Mouse (Mus musculus): ENCODE measurements at regions not wholly inside any gene's neighbourhood (a gene's known extent, or its start where the extent isn't known, plus 50 kb on each side); places are given as distances from the start of the nearest gene placed in this dataset.

- Histone ChIP-seq H3K36me3 (ENCODE audit: control insufficient read depth, insufficient read depth, low read length) (no peaks in the 10 kb centered on the region), H3K9ac (ENCODE audit: low read length) (no peak overlapping the region), H3K9me3 (ENCODE audit: control insufficient read depth, low read length) (0 out of 2 replicates have a peak, but pooled peaks cover 2% of the 10 kb centered on the region), H3K27me3 (ENCODE audit: control insufficient read depth, insufficient read depth, low read length) (no peaks in the 10 kb centered on the region), H3K4me2 (ENCODE audit: low read length) (no peak overlapping the region), H3K4me1 (ENCODE audit: control insufficient read depth in 2 of 2, insufficient read depth in 2 of 2, low read length in 2 of 2) (no peaks in the 10 kb centered on the region), H3K4me3 (ENCODE audit: control insufficient read depth in 1 of 2, insufficient read depth in 1 of 2, low read depth in 1 of 2, low read length in 2 of 2) (no peak overlapping the region), H3K27ac (replicated peaks in 1 of 2; ENCODE audit: control insufficient read depth in 1 of 2, insufficient read depth in 1 of 2, low read depth in 2 of 2, low read length in 2 of 2) (no peak overlapping the region)
- 85% methylated on average over 8 of the region's 8 CpGs for WGBS
- no peak for ATAC-seq (ENCODE audit: insufficient number of reproducible peaks, insufficient read depth, low FRiP score, low read depth)
Measured at GRCm38 (mm10) chr5:126019781-126020180, 488.2 kb downstream of the Tmem132b start.

GRCm38 (mm10) chr5:126023906-126024305 lies 492.3 kb downstream of the Tmem132b start:
- no peak overlapping the region for H3K4me2 ChIP-seq (ENCODE audit: low read length)
- H3K36me3 ChIP-seq (ENCODE audit: control insufficient read depth, insufficient read depth, low read length) = no peaks in the 10 kb centered on the region
- ATAC-seq (ENCODE audit: insufficient number of reproducible peaks, insufficient read depth, low FRiP score, low read depth) = no peak
- H3K9ac ChIP-seq (ENCODE audit: low read length) = no peak overlapping the region
- WGBS = 37% methylated on average over 2 of the region's 2 CpGs
- no peaks in the 10 kb centered on the region for H3K9me3 ChIP-seq (ENCODE audit: control insufficient read depth, low read length)
- no peak overlapping the region for H3K4me3 ChIP-seq (ENCODE audit: control insufficient read depth in 1 of 2, insufficient read depth in 1 of 2, low read depth in 1 of 2, low read length in 2 of 2)
- no peaks in the 10 kb centered on the region for H3K4me1 ChIP-seq (ENCODE audit: control insufficient read depth in 2 of 2, insufficient read depth in 2 of 2, low read length in 2 of 2)
- H3K27me3 ChIP-seq (ENCODE audit: control insufficient read depth, insufficient read depth, low read length) = no peaks in the 10 kb centered on the region
- H3K27ac ChIP-seq (replicated peaks in 1 of 2; ENCODE audit: control insufficient read depth in 1 of 2, insufficient read depth in 1 of 2, low read depth in 2 of 2, low read length in 2 of 2) = no peak overlapping the region

- Histone ChIP-seq H3K9ac (ENCODE audit: low read length) (no peak overlapping the region), H3K36me3 (ENCODE audit: control insufficient read depth, insufficient read depth, low read length) (no peaks in the 10 kb centered on the region), H3K9me3 (ENCODE audit: control insufficient read depth, low read length) (no peaks in the 10 kb centered on the region), H3K4me1 (ENCODE audit: control insufficient read depth in 2 of 2, insufficient read depth in 2 of 2, low read length in 2 of 2) (no peaks in the 10 kb centered on the region), H3K4me2 (ENCODE audit: low read length) (no peak overlapping the region), H3K4me3 (ENCODE audit: control insufficient read depth in 1 of 2, insufficient read depth in 1 of 2, low read depth in 1 of 2, low read length in 2 of 2) (no peak overlapping the region), H3K27ac (replicated peaks in 1 of 2; ENCODE audit: control insufficient read depth in 1 of 2, insufficient read depth in 1 of 2, low read depth in 2 of 2, low read length in 2 of 2) (no peak overlapping the region), H3K27me3 (ENCODE audit: control insufficient read depth, insufficient read depth, low read length) (no peaks in the 10 kb centered on the region)
- 73% methylated on average over 1 of the region's 1 CpGs for WGBS
- no peak for ATAC-seq (ENCODE audit: insufficient number of reproducible peaks, insufficient read depth, low FRiP score, low read depth)
Measured at GRCm38 (mm10) chr5:126034846-126035245, 503.3 kb downstream of the Tmem132b start.

- 0% methylated on average over 1 of the region's 1 CpGs for WGBS
- Histone ChIP-seq H3K9ac (ENCODE audit: low read length) (no peak overlapping the region), H3K36me3 (ENCODE audit: control insufficient read depth, insufficient read depth, low read length) (no peaks in the 10 kb centered on the region), H3K27me3 (ENCODE audit: control insufficient read depth, insufficient read depth, low read length) (no peaks in the 10 kb centered on the region), H3K4me3 (ENCODE audit: control insufficient read depth in 1 of 2, insufficient read depth in 1 of 2, low read depth in 1 of 2, low read length in 2 of 2) (no peak overlapping the region), H3K27ac (replicated peaks in 1 of 2; ENCODE audit: control insufficient read depth in 1 of 2, insufficient read depth in 1 of 2, low read depth in 2 of 2, low read length in 2 of 2) (no peak overlapping the region), H3K4me1 (ENCODE audit: control insufficient read depth in 2 of 2, insufficient read depth in 2 of 2, low read length in 2 of 2) (no peaks in the 10 kb centered on the region), H3K4me2 (ENCODE audit: low read length) (no peak overlapping the region), H3K9me3 (ENCODE audit: control insufficient read depth, low read length) (no peaks in the 10 kb centered on the region)
- ATAC-seq (ENCODE audit: insufficient number of reproducible peaks, insufficient read depth, low FRiP score, low read depth) = no peak
Measured at GRCm38 (mm10) chr5:126036686-126037085, 505.1 kb downstream of the Tmem132b start.

GRCm38 (mm10) chr5:126045761-126046160 lies 514.2 kb downstream of the Tmem132b start:
- Histone ChIP-seq H3K27ac (replicated peaks in 1 of 2; ENCODE audit: control insufficient read depth in 1 of 2, insufficient read depth in 1 of 2, low read depth in 2 of 2, low read length in 2 of 2) (no peak overlapping the region), H3K9me3 (ENCODE audit: control insufficient read depth, low read length) (peaks cover 13% of the 10 kb centered on the region), H3K9ac (ENCODE audit: low read length) (no peak overlapping the region), H3K27me3 (ENCODE audit: control insufficient read depth, insufficient read depth, low read length) (no peaks in the 10 kb centered on the region), H3K4me1 (ENCODE audit: control insufficient read depth in 2 of 2, insufficient read depth in 2 of 2, low read length in 2 of 2) (no peaks in the 10 kb centered on the region), H3K4me3 (ENCODE audit: control insufficient read depth in 1 of 2, insufficient read depth in 1 of 2, low read depth in 1 of 2, low read length in 2 of 2) (no peak overlapping the region), H3K36me3 (ENCODE audit: control insufficient read depth, insufficient read depth, low read length) (no peaks in the 10 kb centered on the region), H3K4me2 (ENCODE audit: low read length) (no peak overlapping the region)
- no peak for ATAC-seq (ENCODE audit: insufficient number of reproducible peaks, insufficient read depth, low FRiP score, low read depth)
- 72% methylated on average over 3 of the region's 3 CpGs for WGBS

- Histone ChIP-seq H3K9me3 (ENCODE audit: control insufficient read depth, low read length) (peaks cover 11% of the 10 kb centered on the region), H3K27ac (replicated peaks in 1 of 2; ENCODE audit: control insufficient read depth in 1 of 2, insufficient read depth in 1 of 2, low read depth in 2 of 2, low read length in 2 of 2) (no peak overlapping the region), H3K9ac (ENCODE audit: low read length) (no peak overlapping the region), H3K4me2 (ENCODE audit: low read length) (no peak overlapping the region), H3K4me3 (ENCODE audit: control insufficient read depth in 1 of 2, insufficient read depth in 1 of 2, low read depth in 1 of 2, low read length in 2 of 2) (no peak overlapping the region), H3K36me3 (ENCODE audit: control insufficient read depth, insufficient read depth, low read length) (no peaks in the 10 kb centered on the region), H3K4me1 (ENCODE audit: control insufficient read depth in 2 of 2, insufficient read depth in 2 of 2, low read length in 2 of 2) (no peaks in the 10 kb centered on the region), H3K27me3 (ENCODE audit: control insufficient read depth, insufficient read depth, low read length) (no peaks in the 10 kb centered on the region)
- no peak for ATAC-seq (ENCODE audit: insufficient number of reproducible peaks, insufficient read depth, low FRiP score, low read depth)
Measured at GRCm38 (mm10) chr5:126063644-126064043, 532.1 kb downstream of the Tmem132b start.

- no peak overlapping the region for H3K4me2 ChIP-seq (ENCODE audit: low read length)
- no peak for ATAC-seq (ENCODE audit: insufficient number of reproducible peaks, insufficient read depth, low FRiP score, low read depth)
- H3K4me3 ChIP-seq (ENCODE audit: control insufficient read depth in 1 of 2, insufficient read depth in 1 of 2, low read depth in 1 of 2, low read length in 2 of 2) = no peak overlapping the region
- no peak overlapping the region for H3K9ac ChIP-seq (ENCODE audit: low read length)
- no peaks in the 10 kb centered on the region for H3K27me3 ChIP-seq (ENCODE audit: control insufficient read depth, insufficient read depth, low read length)
- H3K27ac ChIP-seq (replicated peaks in 1 of 2; ENCODE audit: control insufficient read depth in 1 of 2, insufficient read depth in 1 of 2, low read depth in 2 of 2, low read length in 2 of 2) = no peak overlapping the region
- no peaks in the 10 kb centered on the region for H3K4me1 ChIP-seq (ENCODE audit: control insufficient read depth in 2 of 2, insufficient read depth in 2 of 2, low read length in 2 of 2)
- no peaks in the 10 kb centered on the region for H3K36me3 ChIP-seq (ENCODE audit: control insufficient read depth, insufficient read depth, low read length)
- peaks cover 3% of the 10 kb centered on the region; the same call in 1 of the 2 replicates for H3K9me3 ChIP-seq (ENCODE audit: control insufficient read depth, low read length)
- WGBS = 48% methylated on average over 7 of the region's 7 CpGs
Measured at GRCm38 (mm10) chr5:126079281-126079838, 547.8 kb downstream of the Tmem132b start.

GRCm38 (mm10) chr5:126088251-126088914 lies 556.8 kb downstream of the Tmem132b start:
- H3K4me2 ChIP-seq (ENCODE audit: low read length) = no peak overlapping the region
- no peak for ATAC-seq (ENCODE audit: insufficient number of reproducible peaks, insufficient read depth, low FRiP score, low read depth)
- no peak overlapping the region for H3K4me3 ChIP-seq (ENCODE audit: control insufficient read depth in 1 of 2, insufficient read depth in 1 of 2, low read depth in 1 of 2, low read length in 2 of 2)
- H3K9ac ChIP-seq (ENCODE audit: low read length) = no peak overlapping the region
- H3K27me3 ChIP-seq (ENCODE audit: control insufficient read depth, insufficient read depth, low read length) = no peaks in the 10 kb centered on the region
- 0 out of 2 replicates have a peak, but pooled peaks cover 9% of the 10 kb centered on the region for H3K9me3 ChIP-seq (ENCODE audit: control insufficient read depth, low read length)
- H3K36me3 ChIP-seq (ENCODE audit: control insufficient read depth, insufficient read depth, low read length) = no peaks in the 10 kb centered on the region
- no peaks in the 10 kb centered on the region for H3K4me1 ChIP-seq (ENCODE audit: control insufficient read depth in 2 of 2, insufficient read depth in 2 of 2, low read length in 2 of 2)
- H3K27ac ChIP-seq (replicated peaks in 1 of 2; ENCODE audit: control insufficient read depth in 1 of 2, insufficient read depth in 1 of 2, low read depth in 2 of 2, low read length in 2 of 2) = no peak overlapping the region
- 62% methylated on average over 4 of the region's 4 CpGs for WGBS
